Comparison of ENCODE assay signal across 24 mouse cellular contexts in the genomic region with DNA sequence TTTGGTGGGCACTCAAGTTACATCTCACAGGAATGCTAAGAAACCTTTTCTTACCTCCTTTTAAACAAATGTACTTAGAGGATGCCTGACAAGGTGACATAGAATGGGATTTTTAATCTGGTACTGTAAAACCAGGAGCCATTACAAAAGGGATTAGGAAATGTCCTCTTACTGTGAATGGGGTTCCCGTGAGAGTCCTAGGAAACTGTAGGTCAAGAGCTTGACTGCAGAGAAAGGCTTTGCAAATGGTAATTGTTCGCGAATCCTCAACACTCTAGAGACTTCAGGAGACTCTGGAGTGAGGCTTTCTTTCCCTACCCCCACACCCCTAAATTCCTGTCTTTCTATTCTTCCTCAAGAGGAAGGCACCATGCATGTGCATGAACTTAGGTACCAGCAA.
"Had no signal": no experiment of that assay in that cellular context is flagged by ENCODE, and none has a peak within 500 bp of the region (broad histone marks: within the 10 kb centered on the region; RNA-seq: fewer than 3 reads in every experiment).

No protein-coding gene starts in this region.

- DNase-seq: gastrocnemius, adult 2 months; gastrocnemius, postnatal 10 days; gastrocnemius, postnatal 25 days; heart, postnatal 14 days; heart, postnatal 4 days; kidney, adult 18-20 months; kidney, adult 8-10 months; kidney, postnatal 10 days; kidney, postnatal 25 days; kidney, postnatal 4 days; layer of hippocampus, postnatal 36 days; left cerebral cortex, postnatal 4 days had no signal

- H3K4me2 ChIP-seq: heart, embryonic 15.5 days; hindbrain, embryonic 13.5 days; hindbrain, embryonic 15.5 days; intestine, embryonic 15.5 days; limb, embryonic 13.5 days; limb, embryonic 15.5 days; liver, embryonic 12.5 days had no signal

- H3K27ac ChIP-seq: gastrocnemius, adult 2 months; hindbrain, embryonic 10.5 days; hindbrain, embryonic 13.5 days; intestine, embryonic 15.5 days; layer of hippocampus, adult 2 months; limb, embryonic 13.5 days; limb, embryonic 15.5 days; liver, embryonic 12.5 days; liver, embryonic 14.5 days had no signal

- H3K4me3 ChIP-seq: gastrocnemius, adult 2 months; heart, embryonic 15.5 days; hindbrain, embryonic 10.5 days; hindbrain, embryonic 13.5 days; hindbrain, embryonic 15.5 days; intestine, embryonic 15.5 days; layer of hippocampus, adult 2 months; limb, embryonic 13.5 days; limb, embryonic 15.5 days; liver, embryonic 12.5 days had no signal

- H3K4me1 ChIP-seq: hindbrain, embryonic 13.5 days; hindbrain, embryonic 15.5 days; intestine, embryonic 15.5 days; limb, embryonic 13.5 days; limb, embryonic 15.5 days had no signal

- H3K9me3 ChIP-seq: heart, embryonic 15.5 days; hindbrain, embryonic 10.5 days; hindbrain, embryonic 13.5 days; hindbrain, embryonic 15.5 days; intestine, embryonic 15.5 days; limb, embryonic 13.5 days; limb, embryonic 15.5 days; liver, embryonic 12.5 days had no signal

- H3K27me3 ChIP-seq: heart, embryonic 15.5 days; hindbrain, embryonic 13.5 days; hindbrain, embryonic 15.5 days; intestine, embryonic 15.5 days; limb, embryonic 13.5 days; limb, embryonic 15.5 days; liver, embryonic 12.5 days had no signal

- H3K36me3 ChIP-seq: heart, embryonic 15.5 days; hindbrain, embryonic 10.5 days; hindbrain, embryonic 13.5 days; hindbrain, embryonic 15.5 days; intestine, embryonic 15.5 days; limb, embryonic 13.5 days; limb, embryonic 15.5 days; liver, embryonic 12.5 days had no signal

- ATAC-seq: inflammation-experienced regulatory T-cells, adult 6 months; intestine, embryonic 15.5 days; intestine, postnatal 0 days had no signal

- H3K9ac ChIP-seq: heart, embryonic 15.5 days; hindbrain, embryonic 13.5 days; hindbrain, embryonic 15.5 days; intestine, embryonic 15.5 days; limb, embryonic 13.5 days; limb, embryonic 15.5 days; liver, embryonic 12.5 days; liver, embryonic 14.5 days had no signal
